Mouse (Mus musculus) CH12F3 (cell line): Measurements from ENCODE around the gene Ddx60.
"Not testable (repeated sequence)": the region's sequence is repeated elsewhere in the genome, so short reads cannot be mapped to it uniquely, and the experiment has no call there.

Source experiments
- in situ Hi-C: fragments of 300-500 bp; cut with MboI; formaldehyde crosslinking; loops from 2 replicates; pipeline ENCODE4 v1.14.3; 2020; ENCODE audit warnings: low sequenced_read_pairs

Ddx60 gene

DNA sequence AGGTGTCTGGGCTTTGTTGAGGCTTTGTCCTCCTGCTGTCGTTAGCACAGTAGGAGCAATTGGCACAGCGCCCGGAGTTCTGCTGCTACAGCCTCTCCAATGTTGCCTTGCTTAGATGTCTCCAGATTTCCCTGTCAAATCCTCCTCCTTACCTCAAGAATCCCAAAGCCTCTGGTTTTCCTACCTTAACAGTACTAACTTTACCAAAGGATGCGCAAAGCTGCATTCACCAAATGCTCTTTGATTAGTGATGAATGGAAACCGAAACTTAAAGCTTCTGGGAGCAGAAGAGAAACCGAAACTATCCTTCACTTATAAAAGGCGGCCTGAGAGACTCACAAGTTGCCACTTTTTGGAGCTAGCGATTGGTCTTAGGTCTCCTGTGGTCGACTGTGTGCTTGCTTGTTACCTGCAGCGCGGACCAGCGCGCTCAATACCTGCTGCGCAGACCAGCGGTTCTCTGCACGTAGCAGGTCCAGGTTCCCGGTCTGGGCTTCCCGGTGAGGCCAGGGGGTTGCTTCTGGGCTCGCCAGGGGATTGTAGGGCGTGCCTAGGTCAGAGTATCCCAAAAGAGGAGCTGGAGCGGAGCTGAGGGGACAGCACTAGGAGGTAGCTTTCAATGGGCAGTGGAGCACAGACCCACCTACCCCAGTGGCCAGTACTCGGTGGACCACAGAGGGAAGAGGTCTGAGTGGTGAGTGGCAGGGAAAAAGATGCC is at the start of gene Ddx60:
Gene Ddx60 (plus strand): TSS at position 311 of the 718 bp plus-strand sequence.
- in situ Hi-C loops, result no loop called here

DNA sequence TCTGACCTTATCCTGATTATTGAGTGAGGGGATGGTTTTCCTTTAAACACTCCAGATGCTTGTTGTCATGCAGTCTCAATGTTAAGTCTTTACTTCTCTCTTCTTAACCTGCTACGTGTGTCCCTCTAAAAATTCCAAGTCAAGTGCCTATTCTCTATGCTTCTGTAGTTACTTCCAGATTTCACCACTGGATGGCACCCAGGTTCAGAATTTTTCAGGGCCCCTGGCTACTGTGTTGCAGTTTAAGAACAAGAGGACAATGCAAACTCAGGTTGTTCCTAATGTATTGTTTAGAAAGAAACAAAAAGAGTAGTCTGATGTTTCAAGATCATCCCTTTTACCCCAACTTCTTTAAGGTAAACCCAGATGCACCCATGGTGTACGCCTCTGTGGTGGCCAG is 33.8 kb upstream of the Ddx60 start:
- in situ Hi-C loops, result no loop called here

- in situ Hi-C loops, result no loop called here
These were observed 31.1 kb upstream of the Ddx60 start for GRCm38 (mm10) chr8:61896742-61897141.

- in situ Hi-C loops, result no loop called here
These were observed 30.5 kb upstream of the Ddx60 start for GRCm38 (mm10) chr8:61897402-61897801.

GRCm38 (mm10) chr8:61901028-61901717 is 26.7 kb upstream of the Ddx60 start:
- in situ Hi-C loops, result no loop called here

DNA sequence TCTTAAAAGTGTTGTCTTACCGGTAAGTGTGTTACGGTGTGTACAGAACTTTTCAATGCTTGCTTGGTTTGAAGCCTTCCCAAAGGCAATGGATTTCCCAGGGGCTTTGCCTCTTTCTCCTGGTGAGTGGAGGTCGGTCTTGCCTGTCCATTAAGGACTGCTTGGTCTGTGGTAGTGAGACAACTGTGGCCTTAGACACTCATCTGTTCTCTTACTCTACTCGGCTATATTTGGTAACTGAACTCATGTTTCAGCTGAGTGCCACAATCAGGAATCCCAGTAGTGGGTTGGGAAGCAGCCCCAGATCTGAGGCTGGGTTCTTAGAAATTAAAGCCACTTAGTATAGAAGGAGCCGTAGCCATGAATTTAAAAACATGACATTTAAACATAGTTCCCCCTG is 25.4 kb upstream of the Ddx60 start, which contains the start of gene Palld:
Gene Palld (minus strand): TSS at position 170 of the 400 bp plus-strand sequence.
- in situ Hi-C loops, result no loop called here

DNA sequence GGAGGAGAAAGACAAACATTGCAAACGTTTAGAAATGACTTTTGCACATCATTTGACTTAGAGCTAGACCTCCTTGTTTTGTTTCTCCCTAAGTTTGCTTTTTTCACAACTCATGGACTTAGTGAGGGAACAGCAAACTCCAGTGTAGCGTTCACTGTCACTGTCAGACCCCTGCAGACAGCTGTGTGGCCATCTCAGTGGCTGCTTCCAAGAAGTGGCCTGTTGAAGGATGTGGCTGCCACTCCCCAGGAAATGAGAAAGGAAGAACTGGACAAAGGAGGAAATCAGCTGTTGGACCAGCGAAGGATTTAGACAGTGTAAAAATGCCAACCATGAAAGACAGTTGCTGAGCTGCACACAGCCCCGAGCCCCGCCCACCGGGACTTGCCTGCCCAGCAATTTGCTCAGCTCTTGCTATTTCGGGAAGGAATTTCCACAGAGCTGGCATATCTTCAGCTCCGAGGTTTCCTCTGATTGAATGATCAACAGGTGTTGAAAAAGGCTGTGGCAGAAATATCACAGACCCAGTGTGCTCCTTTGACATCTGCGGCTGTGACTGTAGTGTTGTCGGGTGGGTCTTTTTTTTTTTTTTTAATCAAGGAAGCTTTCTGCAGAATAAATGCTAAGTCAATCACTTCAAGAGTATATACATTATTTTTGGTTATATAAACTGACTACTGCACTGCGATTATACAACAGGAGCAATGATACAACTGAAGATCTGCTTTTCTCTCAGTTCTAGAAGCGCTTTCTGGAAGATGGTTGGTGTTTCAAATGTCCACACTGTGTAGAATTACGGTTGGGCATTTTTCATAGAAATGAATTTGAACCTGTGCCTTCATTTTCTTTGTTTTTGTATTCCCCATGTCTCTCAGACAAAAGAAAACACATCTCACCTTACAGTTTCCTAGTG is 19.3 kb upstream of the Ddx60 start:
- in situ Hi-C loops, result no loop called here

DNA sequence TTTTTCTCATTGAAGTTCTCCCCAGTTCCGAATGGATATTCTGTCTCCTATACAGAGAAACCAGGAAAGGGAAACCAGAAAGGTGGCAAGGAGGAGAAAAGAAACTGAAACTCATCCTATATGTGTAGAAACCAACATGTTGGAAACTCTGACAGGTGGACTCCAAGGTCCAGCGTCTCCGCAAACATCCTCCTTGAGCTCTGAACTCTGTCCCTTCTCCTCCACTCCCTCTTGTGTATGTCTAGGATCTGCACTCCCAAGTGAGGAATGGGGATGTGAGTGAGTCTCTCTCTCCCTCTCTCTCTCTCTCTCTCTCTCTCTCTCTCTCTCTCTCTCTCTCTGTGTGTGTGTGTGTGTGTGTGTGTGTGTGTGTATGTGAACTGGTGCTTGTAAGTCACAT is 18.6 kb upstream of the Ddx60 start:
- in situ Hi-C loops, result no loop called here

DNA sequence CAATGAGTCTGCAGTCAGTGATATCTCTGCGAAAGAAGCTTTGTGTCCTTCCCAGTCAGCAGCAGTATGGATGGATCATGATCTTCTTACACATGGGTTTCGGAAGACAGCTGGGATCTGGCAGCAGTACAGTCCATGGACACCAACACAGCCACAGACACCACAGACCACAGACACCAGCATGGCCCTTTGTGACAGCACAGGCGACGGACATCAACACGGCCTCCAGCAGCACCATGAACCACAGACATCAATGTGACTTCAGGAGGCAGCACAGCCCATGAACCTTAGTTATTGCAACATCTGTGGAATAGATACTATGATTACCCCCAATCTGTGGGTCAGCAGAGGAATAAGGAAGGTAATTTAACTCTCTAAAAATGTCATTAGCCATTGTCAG is 15.1 kb upstream of the Ddx60 start:
- in situ Hi-C loops, result no loop called here

- in situ Hi-C loops, result no loop called here
These were observed 13.9 kb upstream of the Ddx60 start for GRCm38 (mm10) chr8:61913957-61914356.

DNA sequence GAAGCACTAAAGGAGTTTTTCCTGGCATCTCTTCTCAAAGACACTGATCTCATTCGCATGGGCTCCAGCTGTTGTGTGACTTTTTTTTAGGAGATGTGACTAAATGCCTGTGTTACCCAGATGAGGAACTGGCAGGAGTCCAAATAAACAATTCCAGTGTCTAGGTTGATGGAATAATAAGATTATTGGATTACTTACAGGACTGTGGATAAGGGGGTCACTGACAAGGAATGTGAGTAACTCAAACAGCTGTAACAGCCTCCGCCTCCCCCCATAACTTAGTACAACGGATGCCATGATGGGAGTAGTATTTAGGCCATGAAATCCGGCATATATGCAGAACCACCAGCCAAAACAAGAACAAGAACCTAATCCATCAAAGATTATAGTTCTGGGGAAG is 10.6 kb upstream of the Ddx60 start:
- in situ Hi-C loops, result no loop called here

GRCm38 (mm10) chr8:61919145-61919788 is 8.6 kb upstream of the Ddx60 start:
- in situ Hi-C loops, result no loop called here

DNA sequence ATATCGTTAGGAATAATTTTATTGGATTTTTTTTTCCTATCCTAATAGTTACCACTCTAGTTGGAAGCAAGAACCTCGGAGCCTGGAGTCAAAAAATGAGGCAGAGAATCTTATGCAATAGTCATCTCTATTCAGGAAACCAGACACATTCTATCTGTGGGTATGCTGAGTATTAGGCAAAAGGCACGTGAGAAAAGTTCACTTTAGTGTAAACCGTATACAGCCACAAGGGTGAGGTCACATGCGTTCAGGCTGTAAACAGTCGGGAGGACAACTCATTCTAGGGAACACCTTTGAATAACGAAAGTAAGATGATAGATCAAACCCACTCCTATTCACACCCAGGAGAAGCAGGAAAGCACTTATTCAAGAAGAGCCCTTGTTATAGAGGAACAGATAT is 7.5 kb upstream of the Ddx60 start:
- in situ Hi-C loops, result no loop called here

GRCm38 (mm10) chr8:61921454-61922054 is 6.3 kb upstream of the Ddx60 start:
- in situ Hi-C loops, result no loop called here

DNA sequence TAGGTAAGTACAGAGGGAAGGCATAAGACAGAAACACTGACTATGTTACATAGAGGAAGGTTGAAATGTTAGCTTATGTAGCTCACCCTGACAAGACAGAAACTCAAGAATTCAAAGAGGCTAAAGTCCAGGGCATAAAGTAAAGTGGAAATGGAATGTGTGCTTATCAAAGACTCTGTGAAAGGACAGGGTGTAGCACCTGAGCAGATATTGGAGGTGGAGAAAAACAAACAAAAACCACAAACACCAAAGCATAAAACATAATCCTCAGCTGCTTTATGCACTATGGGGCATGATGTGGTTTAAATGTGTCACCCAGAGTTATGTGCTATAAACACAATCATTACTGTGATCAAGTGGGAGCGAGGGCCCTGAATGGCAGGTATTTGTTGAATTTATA is 3.4 kb upstream of the Ddx60 start:
- in situ Hi-C loops, result no loop called here

- in situ Hi-C loops, result no loop called here
These were observed 5.4 kb downstream of the Ddx60 start for GRCm38 (mm10) chr8:61933243-61933642.

- in situ Hi-C loops, result no loop called here
These were observed 9.7 kb downstream of the Ddx60 start for GRCm38 (mm10) chr8:61937576-61937975.

DNA sequence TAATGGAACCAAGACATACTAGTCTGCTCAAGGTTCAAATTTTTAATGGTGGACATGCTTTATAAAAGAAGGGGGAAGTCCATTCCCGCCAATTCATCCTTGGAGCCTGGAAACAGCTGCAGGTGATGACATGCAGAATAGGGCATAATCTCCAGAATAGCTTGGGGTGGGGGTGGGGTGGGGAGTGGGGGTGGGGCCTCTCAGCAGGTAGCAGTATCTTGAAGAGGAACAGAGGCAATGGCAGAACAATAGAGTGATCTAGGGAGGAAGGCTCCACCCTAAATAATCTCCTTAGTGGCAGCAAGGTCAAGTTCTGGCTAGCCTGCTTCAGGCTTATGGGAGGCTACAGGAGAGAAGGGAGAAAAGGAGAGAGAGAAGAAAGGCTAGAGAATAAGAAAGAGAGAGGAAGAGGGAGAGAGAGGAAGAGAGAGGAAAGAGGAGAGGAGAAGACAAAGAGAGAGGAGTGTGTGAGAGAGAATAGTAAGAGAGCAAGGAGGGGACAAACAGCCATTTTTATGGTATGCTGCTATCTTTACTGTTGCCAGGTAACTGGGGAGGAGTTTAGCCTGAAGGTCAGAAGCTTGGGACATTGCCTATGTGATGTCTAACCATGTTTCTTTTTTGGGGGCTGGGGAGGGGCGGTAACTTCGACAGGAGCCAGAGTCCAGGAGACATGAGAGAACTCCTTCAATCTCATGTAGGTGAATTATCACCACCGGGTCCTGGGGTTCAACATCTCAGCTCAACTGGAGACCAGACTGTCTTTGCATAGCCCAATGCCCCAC is 36.9 kb downstream of the Ddx60 start:
- in situ Hi-C loops, result not testable (repeated sequence)

DNA sequence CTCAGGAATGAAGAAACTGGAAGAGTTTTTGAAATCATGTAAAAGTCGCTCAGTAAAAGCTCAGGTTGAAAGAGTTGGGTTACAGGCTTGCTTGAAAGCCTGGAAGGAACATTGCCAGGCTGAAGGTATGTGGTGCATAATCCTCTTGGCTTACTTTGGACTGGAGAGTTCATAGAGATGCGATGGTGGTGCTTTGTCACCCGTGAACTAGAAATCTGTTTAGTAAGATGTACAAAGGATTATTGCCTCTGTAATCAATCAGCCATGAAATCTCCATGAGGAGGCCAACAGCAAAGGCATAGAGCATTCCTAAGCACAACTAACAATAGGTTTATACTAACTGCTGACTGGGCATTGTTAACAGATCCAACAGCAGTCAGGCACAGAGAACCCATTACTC is 41.7 kb downstream of the Ddx60 start:
- in situ Hi-C loops, result no loop called here

GRCm38 (mm10) chr8:61984941-61985340 is 57.1 kb downstream of the Ddx60 start:
- in situ Hi-C loops, result no loop called here
